Mouse (Mus musculus) neutrophil, adult 5-6 weeks (primary cell): ENCODE results near the gene Zcwpw1. TPM values are rescaled to one million over a fixed set of nuclear protein-coding genes. Genes with fewer than 3 reads are reported as not detected.
"Not testable (repeated sequence)": the region's sequence is repeated elsewhere in the genome, so short reads cannot be mapped to it uniquely, and the experiment has no call there.

Experiments used
- ATAC-seq: fragments of 151-379, 151-347 bp; 2 replicates; pipeline ENCODE4 v1.8.0; 2017; ENCODE audit warnings: mild to moderate bottlenecking, moderate TSS enrichment; ENCODE audit not compliant: insufficient number of reproducible peaks, poor library complexity, low FRiP score, severe bottlenecking; ENCODE audit errors: extremely low read depth
- total RNA-seq: library from RNA; stranded (forward); fragments of 200-1000 nt; gene quantifications from 2 replicates; pipeline ENCODE4 v1.2.3, GENCODE M21; 2017

The Zcwpw1 gene
- 24.7 and 29.4 TPM in 2 replicates for total RNA-seq

DNA sequence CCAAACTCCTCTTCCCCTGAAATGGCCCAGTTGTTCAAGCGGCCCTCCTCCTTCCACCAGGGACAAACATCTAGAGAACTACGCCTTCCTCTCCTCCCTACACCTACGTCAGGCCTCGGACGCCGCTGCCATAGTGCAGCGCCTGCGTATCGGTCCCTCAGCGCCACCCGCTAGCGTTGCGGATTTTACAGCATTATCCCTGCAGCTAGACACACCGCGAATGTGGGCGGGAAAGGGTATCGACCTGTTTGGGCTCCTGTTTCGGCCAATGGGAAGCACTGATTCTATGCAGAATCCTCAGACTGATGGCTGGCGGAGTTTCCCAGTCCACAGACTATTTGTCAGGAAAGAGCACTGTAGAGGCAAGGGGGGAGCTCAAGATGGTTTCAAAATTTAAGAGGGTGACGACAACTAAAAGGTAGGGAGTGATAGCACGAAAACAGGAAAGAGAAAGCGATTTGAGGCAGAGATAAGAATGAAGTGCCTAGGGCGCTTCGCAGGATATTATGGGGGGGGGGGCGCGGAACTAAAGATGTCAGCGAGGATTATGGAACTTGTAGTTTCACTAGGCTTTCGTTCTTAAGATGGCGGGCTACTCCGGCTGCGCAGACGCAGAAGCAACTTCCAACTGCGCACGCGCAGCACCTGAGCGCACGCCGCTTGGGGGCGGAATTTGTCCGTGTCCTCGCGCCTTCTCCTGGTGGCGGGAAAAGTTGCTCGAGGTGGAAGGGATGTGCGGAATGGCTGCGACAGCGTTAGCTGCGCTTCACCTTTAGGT lies at the start of gene Zcwpw1, which contains the start of gene Mepce:
Gene Zcwpw1 (plus strand): TSS at position 648 of the 778 bp plus-strand sequence.
Gene Mepce (minus strand): TSS at position 505 of the 778 bp plus-strand sequence.
- ATAC-seq = peak; percentile 28

DNA sequence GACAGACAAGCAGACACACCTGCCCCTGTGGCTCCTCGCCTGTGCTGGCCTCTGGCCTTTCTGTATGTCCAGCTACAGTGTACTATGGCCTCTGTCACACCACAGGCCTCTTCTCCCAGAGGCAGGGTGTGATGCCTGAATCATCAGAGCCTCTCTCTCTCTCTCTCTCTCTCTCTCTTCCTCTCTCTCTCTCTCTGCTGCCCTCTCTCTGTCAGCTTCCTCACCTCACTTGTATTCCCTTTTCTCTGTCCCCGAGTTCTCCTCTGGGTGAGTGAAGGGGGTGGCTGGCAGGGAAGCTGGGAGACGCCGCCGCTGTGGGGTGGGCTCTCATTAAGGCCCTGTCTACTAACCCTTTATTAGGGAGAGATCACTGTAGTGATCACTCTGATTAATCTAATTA lies 49.1 kb upstream of the Zcwpw1 start:
- no peak for ATAC-seq

DNA sequence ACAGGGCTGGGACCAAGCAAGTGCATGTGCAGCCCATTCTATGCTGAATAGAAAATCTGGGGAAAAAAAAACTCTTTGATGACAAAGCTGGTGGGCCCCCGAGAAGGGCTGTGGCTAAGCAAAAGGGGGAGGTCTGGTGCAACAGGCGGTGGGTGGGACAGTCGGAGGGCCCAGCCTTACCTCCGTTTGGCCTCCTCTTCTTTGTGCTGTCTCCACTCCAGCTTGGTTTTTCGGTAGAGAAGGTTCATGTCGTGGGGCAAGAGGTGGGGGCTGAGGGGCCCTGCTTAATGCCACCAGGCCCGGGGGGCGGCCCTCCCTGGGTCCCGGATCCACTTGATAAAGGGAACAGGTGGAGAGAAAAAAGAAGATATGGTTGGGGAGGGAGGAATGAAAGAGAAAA lies 48.1 kb upstream of the Zcwpw1 start:
- ATAC-seq = no peak

DNA sequence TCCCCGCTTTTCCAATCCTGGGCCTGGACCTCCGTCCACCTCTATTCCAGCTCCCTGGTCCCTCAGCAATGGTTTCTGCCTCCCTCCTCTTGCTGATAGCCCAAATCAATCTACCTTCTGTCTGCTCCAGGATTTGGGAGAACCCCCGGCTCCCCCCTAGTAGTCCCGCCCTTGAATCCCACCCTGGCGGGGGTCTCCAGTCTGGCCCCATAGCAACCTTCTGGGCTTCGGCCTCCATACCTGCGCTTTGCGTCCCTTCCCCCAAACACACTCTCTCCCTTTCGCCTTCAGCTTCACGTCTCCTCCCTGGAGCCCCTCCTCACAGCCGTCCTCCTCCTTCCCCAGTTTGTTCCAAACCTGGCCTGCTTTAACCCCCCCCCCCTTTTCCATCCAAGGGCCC lies 47.1 kb upstream of the Zcwpw1 start:
- ATAC-seq = no peak

DNA sequence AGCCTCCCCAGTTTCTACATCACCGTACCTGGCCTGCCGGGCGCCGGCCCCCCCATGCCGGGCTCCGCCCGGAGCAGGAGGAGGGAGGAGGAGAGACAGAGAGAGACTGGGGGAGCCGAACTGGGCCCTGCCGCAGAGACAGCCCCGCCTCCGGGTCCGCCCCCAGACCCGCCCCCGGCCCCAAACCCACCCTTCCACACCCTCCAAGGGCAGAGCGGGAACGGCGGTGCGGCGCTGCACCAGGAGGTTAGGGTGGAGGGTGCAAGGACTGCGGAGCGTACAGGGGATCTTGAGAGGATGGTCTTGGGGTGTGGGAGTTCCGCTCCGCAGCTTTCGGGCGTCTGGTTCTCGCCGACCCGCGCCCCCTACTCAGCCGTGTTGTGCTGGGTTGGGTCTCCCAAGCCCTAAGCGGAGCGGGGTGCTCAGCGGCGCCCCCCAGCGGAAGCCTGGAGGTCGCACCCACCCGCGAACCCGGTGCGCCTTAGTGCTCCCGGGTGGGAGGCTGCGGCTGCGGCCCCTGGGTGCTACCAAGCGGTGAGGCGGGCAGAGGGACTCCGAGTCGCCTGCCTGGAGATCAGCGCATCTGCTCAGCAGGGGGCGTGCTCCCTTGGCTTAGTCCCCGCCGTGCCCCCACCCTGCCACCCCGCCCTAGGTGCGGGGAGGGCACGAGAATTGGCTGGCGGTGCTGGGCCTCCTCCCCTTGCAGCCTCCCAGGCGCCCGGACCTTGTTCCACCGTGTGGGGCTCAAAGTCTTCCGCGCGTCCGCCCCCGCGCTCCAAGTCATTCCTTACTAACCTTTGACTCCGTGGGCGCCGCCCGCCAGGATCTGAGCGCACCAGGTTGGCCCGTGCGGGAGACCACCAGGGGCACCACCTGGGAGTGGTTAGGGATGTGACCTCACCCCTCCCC lies 46.3 kb upstream of the Zcwpw1 start, which contains the start of gene Nyap1:
Gene Nyap1 (minus strand): TSS at position 585 of the 909 bp plus-strand sequence.
- peak; percentile 39 for ATAC-seq

DNA sequence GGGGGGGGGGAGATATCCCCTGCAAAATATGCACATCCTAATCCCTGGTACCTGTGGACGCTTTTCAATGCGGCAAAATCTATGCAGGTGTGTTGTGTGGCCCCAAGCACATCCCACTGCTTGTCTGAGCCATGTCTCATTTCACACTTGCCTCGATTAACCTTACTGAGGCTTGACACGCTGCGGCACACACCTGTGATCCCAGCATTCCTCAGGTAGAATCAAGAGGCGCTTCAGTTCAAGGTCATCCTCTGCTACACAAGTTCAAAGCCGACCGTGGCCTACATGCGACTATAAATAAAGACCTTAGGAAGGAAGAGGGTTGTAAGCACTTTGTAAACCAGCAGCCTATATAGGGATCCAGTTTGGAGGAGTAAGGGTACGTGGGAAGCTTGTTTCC lies 45.5 kb upstream of the Zcwpw1 start:
- no peak for ATAC-seq

DNA sequence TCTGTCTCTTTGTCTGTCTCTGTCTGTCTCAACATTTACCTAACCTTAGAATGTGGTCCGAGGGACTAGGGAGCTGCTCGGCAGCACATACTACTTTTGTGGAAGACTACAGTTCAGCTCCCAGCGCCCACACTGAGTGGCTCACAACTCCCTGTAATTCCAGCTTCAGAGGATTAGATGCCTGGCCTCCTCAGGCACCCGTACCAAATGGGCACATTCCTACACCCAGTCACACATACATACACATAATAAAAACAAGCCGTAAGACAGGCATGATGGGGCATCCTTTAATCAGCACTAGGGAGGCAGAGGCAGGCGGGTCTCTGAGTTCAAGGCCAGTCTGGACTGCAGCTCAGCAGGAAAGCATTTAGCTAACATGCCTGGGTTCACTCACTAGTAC lies 44.8 kb upstream of the Zcwpw1 start:
- no peak for ATAC-seq

DNA sequence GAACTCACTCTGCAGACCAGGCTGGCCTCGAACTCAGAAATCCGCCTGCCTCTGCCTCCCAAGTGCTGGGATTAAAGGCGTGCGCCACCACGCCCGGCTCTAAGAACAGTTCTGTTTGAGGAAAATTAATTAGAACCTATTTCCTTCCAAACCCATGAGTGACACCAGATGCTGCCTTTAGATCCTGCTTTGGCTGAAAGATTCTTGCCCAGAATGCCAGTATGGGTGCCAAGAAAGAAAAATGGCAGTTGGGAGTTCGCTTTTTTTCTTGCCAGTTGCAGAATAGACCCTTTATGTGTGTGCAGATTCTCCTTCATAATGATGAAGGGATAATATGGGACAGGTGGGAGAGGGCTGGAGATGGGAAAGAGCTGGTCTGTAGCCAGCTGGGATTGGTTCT lies 43.4 kb upstream of the Zcwpw1 start:
- no peak for ATAC-seq

DNA sequence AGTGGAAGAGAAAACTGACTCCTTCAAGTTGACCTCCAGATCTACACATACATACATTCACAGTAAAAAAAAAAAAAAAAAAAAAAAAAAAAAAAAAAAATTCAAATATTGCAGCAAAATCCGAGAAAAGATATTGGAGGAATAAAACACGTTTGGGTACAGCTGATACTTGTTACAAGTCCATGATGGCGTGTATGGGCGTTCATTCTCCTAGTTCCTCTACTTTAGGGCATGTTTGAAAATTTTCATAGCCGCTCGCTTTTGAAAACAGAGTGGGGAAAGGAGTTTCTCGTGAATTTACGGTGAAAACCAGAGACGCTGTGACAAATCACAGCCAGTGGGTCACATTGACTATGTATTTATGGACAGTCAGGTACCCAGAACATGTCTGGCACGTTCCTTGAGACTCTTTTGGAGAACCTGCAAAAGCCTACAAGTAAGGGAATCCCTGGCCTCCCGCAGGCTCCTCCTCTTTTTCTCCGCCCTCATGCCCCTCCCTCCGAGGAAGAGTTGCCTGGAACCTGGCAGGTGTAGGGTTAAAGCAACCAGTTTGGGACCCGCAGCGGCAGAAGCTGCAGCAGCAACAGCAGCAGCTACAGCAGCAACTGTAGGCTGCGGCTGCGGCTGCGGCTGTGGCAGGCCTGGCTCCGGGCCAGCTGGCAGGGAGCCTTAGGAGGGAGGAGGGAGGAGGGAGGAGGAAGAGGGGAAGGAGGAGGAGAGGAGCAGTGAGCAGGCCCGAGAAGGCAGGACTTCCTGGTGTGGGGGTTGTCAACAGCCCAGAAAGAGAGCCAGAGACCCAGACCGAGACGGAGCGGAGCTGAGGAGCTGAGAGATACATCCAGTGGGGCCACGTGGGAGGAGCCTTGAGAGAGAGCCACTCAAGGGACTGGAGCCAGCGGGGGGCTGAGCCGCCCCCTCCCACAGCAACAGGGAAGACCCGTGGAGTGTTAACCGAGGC lies 42.1 kb upstream of the Zcwpw1 start, which contains the start of gene Tsc22d4:
Gene Tsc22d4 (plus strand): TSS at position 517 of the 958 bp plus-strand sequence.
- peak; percentile 74 for ATAC-seq

DNA sequence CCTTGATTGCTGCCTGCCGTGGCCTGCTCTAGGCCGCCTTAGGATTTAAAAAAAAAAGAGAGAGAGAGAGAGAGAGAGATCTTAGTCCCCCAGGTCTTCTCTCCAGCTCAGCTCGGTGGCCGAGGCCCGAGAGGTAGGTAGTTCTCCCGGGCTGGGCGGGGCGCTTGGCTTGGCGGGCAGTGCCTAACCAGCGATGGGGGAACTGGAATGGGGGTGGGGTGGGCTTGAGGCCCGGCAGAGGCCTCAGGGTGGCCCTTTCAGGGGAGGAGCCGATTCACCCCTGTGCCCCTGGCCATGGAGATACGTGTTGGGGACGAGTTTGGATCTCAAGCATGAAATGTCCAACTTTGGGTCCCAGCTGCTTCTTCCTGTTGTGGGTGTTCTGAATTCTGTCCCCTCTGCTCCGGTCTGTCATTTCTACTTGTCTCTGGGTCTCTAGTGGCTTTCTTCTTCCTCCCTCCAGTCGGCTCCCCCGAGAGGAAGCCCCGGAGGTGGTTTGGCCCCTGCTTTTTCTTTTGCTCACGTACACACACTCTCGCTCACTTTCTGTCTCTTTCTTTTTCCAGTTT lies 41.2 kb upstream of the Zcwpw1 start:
- ATAC-seq = peak; percentile 7; the same call in 1 of the 2 replicates

DNA sequence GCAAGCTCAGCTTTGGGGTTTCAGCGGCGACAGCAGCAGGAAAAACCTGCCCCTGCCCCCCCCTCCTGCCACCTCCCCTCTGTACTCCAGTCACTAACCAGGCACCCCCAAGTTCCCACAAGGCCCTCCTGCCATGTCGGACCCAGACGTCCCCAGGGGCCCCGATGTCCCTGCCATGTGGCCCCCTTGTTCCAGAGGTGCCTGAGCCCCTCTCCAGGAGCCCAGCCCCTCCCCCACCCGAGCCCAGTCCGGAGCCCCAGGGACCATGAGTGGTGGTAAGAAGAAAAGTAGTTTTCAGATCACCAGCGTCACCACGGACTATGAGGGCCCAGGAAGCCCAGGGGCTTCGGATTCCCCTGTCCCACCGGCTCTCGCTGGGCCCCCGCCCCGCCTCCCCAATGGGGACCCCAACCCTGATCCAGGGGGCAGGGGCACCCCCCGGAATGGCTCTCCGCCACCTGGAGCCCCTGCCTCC lies 40.7 kb upstream of the Zcwpw1 start:
- ATAC-seq = no peak

DNA sequence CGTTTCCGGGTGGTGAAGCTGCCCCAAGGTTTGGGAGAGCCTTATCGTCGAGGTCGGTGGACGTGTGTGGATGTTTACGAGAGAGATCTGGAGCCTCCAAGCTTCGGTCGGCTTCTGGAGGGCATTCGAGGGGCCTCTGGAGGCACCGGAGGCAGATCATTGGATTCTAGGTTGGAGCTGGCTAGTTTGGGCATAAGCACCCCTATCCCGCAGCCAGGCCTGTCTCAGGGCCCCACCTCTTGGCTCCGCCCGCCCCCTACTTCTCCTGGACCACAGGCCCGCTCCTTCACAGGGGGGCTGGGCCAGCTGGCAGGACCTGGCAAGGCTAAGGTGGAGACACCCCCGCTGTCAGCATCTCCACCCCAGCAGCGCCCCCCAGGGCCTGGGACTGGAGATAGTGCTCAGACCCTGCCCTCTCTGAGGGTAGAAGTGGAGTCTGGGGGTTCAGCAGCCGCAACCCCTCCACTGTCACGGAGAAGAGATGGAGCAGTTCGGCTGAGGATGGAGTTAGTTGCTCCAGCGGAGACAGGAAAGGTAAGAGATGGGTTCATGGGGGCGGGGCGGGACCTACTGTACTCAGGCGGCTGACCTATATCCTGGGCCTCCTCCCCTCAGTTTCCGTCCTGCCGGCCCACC lies 40.2 kb upstream of the Zcwpw1 start:
- ATAC-seq = no peak

DNA sequence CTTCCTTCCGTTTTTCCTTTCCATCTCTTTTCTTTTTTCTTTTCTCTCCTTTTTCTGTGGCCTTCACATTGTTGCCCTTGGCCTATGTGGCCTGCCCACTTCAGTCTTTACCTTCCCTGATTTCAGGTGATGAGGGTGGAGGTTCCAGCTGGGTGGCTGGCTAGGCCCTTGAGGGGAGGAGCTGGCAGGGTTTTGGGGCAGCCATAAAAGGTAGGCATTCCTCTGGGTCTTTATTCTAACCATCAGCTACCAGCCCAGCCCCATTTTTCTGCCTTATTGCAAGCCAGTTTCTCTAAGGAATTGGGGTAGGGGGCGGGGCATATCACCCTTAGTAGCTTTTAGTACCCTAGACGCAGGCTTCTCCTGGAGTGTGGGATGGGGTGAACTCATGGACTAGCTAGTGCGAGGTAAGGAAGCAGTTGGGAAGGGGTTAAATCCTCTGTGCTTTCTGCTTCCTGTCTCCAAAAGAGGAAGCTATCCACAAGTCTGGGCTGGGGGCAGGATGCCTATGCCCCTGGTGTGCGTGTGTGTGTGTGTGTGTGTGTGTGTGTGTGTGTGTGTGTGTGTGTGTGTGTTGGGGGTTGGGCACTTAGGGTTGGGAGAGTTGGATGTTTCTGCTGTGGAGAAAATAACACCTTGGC lies 39.3 kb upstream of the Zcwpw1 start:
- ATAC-seq = peak; percentile 47; the same call in 1 of the 2 replicates

DNA sequence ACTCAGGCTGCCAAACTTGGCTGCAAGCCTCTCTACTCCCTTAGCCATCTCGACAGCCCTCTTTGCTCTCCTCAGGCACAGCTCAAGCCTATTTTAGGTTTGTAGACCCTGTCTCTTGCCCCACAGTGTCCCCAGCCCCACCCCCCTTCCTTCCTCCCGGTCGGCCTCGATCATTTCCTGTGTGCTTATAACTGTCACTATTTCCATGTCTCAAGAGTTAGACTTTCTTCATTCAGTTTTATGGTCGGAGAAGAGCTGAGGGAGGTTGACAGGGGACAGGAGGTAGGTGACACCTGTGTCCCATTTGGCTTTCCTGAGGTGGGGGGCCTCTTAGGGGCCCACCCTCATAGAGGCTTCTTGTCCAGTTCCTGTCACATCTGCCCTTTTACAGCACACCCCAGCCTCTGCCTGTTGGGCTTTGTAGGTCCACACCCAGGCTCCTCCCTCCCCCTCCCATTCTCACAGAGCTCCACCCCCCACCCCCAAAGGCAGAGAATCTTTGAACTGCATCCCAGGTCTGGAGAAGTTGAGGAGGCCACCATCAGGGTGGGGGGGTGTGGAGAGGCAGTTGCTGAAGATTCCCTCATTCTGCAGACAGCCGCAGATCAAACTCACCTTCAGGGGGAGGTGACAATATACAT lies 38.3 kb upstream of the Zcwpw1 start:
- no peak for ATAC-seq

DNA sequence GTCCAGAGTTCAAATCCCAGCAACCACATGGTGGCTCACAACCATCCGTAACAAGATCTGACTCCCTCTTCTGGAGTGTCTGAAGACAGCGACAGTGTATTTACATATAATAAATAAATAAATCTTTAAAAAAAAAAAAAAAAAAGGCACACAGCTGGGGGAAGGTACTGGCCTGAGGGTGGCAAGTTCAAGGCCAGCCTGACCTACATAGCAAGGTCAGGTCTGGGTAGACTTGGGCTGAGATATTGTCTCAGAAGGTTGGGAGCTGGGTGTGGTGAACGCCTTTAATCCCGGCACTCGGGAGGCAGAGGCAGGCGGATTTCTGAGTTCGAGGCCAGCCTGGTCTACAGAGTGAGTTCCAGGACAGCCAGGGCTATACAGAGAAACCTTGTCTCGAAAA lies 37.4 kb upstream of the Zcwpw1 start:
- ATAC-seq = not testable (repeated sequence)

DNA sequence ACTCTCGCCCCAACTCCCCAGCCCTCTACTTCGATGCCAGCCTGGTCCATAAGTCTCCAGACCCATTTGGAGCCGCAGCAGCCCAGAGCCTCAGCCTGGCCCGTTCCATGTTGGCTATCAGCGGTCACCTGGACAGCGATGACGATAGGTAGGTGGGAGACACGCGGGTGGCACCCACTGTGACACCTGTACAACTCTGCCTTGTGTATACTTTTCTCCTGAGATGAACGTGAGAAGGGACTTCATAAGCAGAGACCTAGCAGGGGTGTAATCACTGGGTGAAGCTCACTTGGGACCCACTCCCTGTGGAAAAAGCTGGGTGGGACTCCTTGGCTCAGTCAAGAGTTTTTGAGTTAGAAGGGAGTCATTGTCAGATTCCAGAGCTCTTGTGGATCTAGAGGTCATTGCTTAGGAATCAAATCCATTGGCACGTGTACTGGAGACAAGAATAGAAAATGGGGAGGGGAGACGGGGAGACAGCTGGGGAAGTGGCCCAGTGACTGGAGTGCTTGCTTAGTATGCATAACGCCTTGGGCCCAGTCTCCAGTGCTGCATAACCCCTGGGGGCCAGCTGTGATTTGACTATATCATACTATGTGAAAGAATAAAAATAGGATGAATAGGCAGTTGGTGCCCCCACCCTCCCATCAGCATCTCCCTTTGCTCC lies 36.2 kb upstream of the Zcwpw1 start:
- ATAC-seq = no peak
